Mouse (Mus musculus) olfactory bulb, adult 2 months (tissue): ENCODE results near the gene Rabep1. TPM values are rescaled to one million over a fixed set of nuclear protein-coding genes. Genes with fewer than 3 reads are reported as not detected.

Experiments
- H3K27ac ChIP-seq: fragments of 200-500 bp; 2 replicates; pipeline ENCODE4 v1.5.1; 2012; ENCODE audit warnings: low read depth, low read length; ENCODE audit not compliant: insufficient read depth
- H3K4me1 ChIP-seq: fragments of 200-500 bp; 2 replicates; pipeline ENCODE4 v1.6.1; 2012; ENCODE audit warnings: low read length; ENCODE audit not compliant: control insufficient read depth, insufficient read depth
- H3K4me3 ChIP-seq: fragments of 200-500 bp; 2 replicates; pipeline ENCODE4 v1.5.1; 2012; ENCODE audit warnings: mild to moderate bottlenecking, low read depth, low read length, moderate library complexity; ENCODE audit not compliant: insufficient read depth
- CTCF ChIP-seq: fragments of 200-500 bp; IDR thresholded peaks from 2 replicates; pipeline ENCODE4 v1.5.1; 2012; ENCODE audit warnings: low read depth, mild to moderate bottlenecking, low read length, moderate library complexity; ENCODE audit not compliant: insufficient read depth
- POLR2A ChIP-seq: fragments of 200-500 bp; IDR thresholded peaks from 2 replicates; pipeline ENCODE4 v1.6.1; 2012; ENCODE audit warnings: mild to moderate bottlenecking, low read depth, low read length, moderate library complexity; ENCODE audit not compliant: insufficient read depth
- WGBS: fragments of 180-500 bp; shearing (Covaris S2); methylation state at CpG from one replicate; pipeline ENCODE4 v1.1.7; 2018; 5-methylcytosine and 5-hydroxymethylcytosine counted together
- polyA plus RNA-seq: library from polyadenylated mRNA; stranded (reverse); fragments of >200 nt; gene quantifications from 2 replicates; pipeline ENCODE4 v1.2.4, GENCODE M21; 2012; ENCODE audit warnings: low replicate concordance; ENCODE audit not compliant: missing spikeins, insufficient read depth, insufficient read length

Rabep1 gene
- polyA plus RNA-seq, 1 experiment = not detected

GRCm38 (mm10) chr11:70906681-70907080 lies 62.1 kb downstream of the Rabep1 start:
- no peak overlapping the region for H3K4me3 ChIP-seq
- TF ChIP-seq POLR2A = no peak
- no peak for TF ChIP-seq CTCF
- WGBS = 93% methylated on average over 3 of the region's 3 CpGs
- no peaks in the 10 kb centered on the region for H3K4me1 ChIP-seq
- H3K27ac ChIP-seq = no peak overlapping the region

DNA sequence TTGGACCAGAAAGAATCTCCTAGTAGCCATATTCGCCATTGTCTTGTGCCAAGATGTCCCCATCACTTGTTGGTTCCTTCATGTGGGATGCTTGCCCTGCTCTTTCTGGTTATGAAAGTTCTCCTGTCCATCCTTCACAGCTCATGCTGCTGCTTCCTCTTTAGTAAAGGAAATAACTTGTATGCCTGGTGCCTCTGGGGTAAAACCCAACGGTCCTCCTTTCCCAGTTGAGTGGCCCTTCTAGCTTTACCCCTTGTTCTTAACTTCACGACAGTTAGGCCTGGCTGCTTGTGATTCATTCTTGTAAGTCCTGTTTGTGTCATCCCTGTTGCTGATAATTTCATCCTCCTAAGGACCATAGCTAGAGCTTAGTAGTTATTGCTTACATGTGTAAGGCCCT lies 66.7 kb downstream of the Rabep1 start:
- Histone ChIP-seq H3K4me1 (no peaks in the 10 kb centered on the region), H3K4me3 (no peak overlapping the region), H3K27ac (no peak overlapping the region)
- 95% methylated on average over 3 of the region's 3 CpGs for WGBS
- TF ChIP-seq CTCF = no peak
- TF ChIP-seq POLR2A = no peak

DNA sequence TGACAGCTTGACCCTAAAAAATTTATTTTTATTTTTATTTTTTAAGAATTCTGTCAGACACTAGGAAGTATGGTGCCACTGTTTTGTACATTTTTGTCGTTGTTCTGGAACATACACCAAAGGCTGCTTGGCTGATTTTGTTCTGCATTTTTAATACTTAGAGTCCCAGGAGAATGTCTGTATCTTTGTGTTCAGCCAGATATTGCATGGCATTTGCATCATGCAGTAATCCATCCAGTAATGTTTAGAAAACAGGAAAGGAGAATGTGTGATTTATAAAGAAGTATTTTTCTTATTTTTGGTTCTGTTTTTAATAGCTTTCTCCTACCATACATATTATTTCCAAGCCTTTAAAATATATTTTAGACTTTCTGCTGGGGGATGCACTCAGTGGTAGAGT lies 67.3 kb downstream of the Rabep1 start:
- no peak for TF ChIP-seq CTCF
- WGBS = 95% methylated on average over 1 of the region's 1 CpGs
- Histone ChIP-seq H3K4me3 (no peak overlapping the region), H3K27ac (no peak overlapping the region), H3K4me1 (no peaks in the 10 kb centered on the region)

DNA sequence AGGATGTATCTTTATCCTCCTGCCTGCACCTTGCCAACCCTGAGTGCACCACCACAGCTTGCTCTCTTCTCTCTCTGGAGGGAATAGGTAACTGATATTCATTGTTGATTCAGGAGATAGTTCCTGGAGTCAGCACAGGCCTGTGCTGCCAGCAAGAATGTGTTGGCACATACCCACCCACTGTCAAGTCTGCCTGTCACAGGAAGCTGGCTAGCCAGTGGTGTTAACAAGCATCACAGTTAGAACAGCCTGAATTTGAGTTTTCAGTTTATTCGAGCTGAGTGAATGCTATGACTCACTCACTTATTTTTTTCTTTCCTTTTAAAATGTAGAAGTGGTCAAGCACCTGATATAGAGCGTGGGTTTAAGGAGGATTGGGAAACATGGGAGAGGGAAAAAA lies 73.3 kb downstream of the Rabep1 start:
- no peak overlapping the region for H3K4me3 ChIP-seq
- H3K27ac ChIP-seq = no peak overlapping the region
- no peaks in the 10 kb centered on the region for H3K4me1 ChIP-seq
- TF ChIP-seq POLR2A (no peak), CTCF (no peak)
- 75% methylated on average over 2 of the region's 2 CpGs for WGBS

DNA sequence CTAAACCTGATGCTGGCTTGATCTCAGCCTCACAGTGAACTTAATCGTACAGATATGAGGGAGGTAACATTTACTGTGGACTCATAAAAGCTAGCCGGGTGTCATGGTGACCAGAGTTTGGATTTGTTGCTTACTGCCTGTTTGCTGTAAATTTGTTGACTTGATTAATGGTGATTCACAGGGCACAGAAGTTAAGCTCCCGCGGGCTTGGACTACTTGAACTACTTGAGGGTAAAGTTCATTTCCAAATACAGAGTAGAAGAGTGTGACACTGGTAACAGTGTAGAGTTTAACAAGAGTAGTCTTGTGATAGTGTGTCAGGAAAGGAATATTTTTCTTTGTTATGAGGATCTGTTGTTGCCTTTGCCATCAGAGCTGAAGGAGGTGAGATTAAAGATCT lies 74.9 kb downstream of the Rabep1 start:
- WGBS = 91% methylated on average over 4 of the region's 4 CpGs
- Histone ChIP-seq H3K27ac (no peak overlapping the region), H3K4me3 (no peak overlapping the region), H3K4me1 (no peaks in the 10 kb centered on the region)
- TF ChIP-seq CTCF (no peak), POLR2A (no peak)

GRCm38 (mm10) chr11:70931461-70931860 lies 86.9 kb downstream of the Rabep1 start:
- 70% methylated on average over 5 of the region's 5 CpGs for WGBS
- Histone ChIP-seq H3K4me1 (no peaks in the 10 kb centered on the region), H3K4me3 (no peak overlapping the region), H3K27ac (no peak overlapping the region)
- TF ChIP-seq POLR2A (no peak), CTCF (no peak)

DNA sequence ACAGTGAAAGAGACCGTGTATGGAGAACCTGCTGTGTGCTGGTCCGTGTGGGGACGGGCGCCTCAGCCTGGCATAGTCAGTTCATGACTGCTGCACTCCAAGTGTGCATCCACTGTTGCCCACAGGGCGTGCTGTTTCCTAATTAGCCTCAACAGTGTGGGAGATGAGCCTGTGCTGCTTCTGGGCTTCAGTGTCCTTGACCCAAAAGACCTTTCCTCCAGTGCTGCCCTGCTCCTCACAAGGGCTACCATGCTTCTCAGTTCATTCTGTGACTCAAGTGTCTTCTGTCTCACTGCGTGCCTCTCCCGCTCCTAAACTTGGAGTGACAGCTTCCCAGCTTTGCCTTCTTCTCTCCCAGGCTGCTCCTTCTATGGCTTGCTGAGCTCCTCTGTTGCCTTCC lies 90.7 kb downstream of the Rabep1 start:
- TF ChIP-seq POLR2A (no peak), CTCF (no peak)
- Histone ChIP-seq H3K4me3 (no peak overlapping the region), H3K4me1 (no peaks in the 10 kb centered on the region), H3K27ac (no peak overlapping the region)
- 79% methylated on average over 7 of the region's 7 CpGs for WGBS

- no peak overlapping the region for H3K4me3 ChIP-seq
- no peaks in the 10 kb centered on the region for H3K4me1 ChIP-seq
- no peak for TF ChIP-seq POLR2A
- TF ChIP-seq CTCF = no peak
- no peak overlapping the region for H3K27ac ChIP-seq
- 91% methylated on average over 1 of the region's 1 CpGs for WGBS
These were observed 98.0 kb downstream of the Rabep1 start for GRCm38 (mm10) chr11:70942596-70942995.

- no peaks in the 10 kb centered on the region for H3K4me1 ChIP-seq
- WGBS = 82% methylated on average over 7 of the region's 7 CpGs
- H3K27ac ChIP-seq = no peak overlapping the region
- no peak for TF ChIP-seq CTCF
- TF ChIP-seq POLR2A = no peak
- H3K4me3 ChIP-seq = no peak overlapping the region
These were observed 99.1 kb downstream of the Rabep1 start for GRCm38 (mm10) chr11:70943651-70944050.
